Mouse (Mus musculus) forebrain, embryonic 13.5 days (tissue): ENCODE results near the gene Icam1. TPM values are rescaled to one million over a fixed set of nuclear protein-coding genes. Genes with fewer than 3 reads are reported as not detected.

Source experiments
- ATAC-seq: fragments of 200-750 bp; cut with Nextera tagmentation; 2 replicates; pipeline ENCODE4 v1.8.0; 2017
- H3K27ac ChIP-seq: fragments of 300-500 bp; sonication (generic); 2 replicates; pipeline ENCODE4 v1.5.1; 2015; ENCODE audit warnings: inconsistent platforms, mild to moderate bottlenecking, moderate library complexity
- H3K27me3 ChIP-seq: fragments of 300-500 bp; sonication (generic); 2 replicates; pipeline ENCODE4 v1.6.1; 2015; ENCODE audit warnings: mild to moderate bottlenecking, inconsistent platforms
- H3K36me3 ChIP-seq: fragments of 300-500 bp; sonication (generic); 2 replicates; pipeline ENCODE4 v1.6.1; 2015; ENCODE audit warnings: mild to moderate bottlenecking, inconsistent platforms; ENCODE audit not compliant: poor library complexity, severe bottlenecking
- H3K4me1 ChIP-seq: fragments of 300-500 bp; sonication (generic); 2 replicates; pipeline ENCODE4 v1.6.1; 2015; ENCODE audit warnings: inconsistent platforms
- H3K4me2 ChIP-seq: fragments of 300-500 bp; sonication (generic); 2 replicates; pipeline ENCODE4 v1.6.1; 2015; ENCODE audit warnings: inconsistent platforms, mild to moderate bottlenecking, moderate library complexity
- H3K4me3 ChIP-seq: fragments of 300-500 bp; sonication (generic); 2 replicates; pipeline ENCODE4 v1.5.1; 2015; ENCODE audit warnings: mild to moderate bottlenecking, inconsistent platforms
- H3K9ac ChIP-seq: fragments of 300-500 bp; sonication (generic); 2 replicates; pipeline ENCODE4 v1.6.1; 2015; ENCODE audit warnings: mild to moderate bottlenecking, inconsistent platforms
- H3K9me3 ChIP-seq: fragments of 300-500 bp; sonication (generic); replicated peaks from 2 replicates; pipeline ENCODE4 v1.6.1; 2016; ENCODE audit warnings: inconsistent platforms
- WGBS: fragments of 180-500 bp; shearing (Covaris S2); methylation state at CpG from one replicate; pipeline ENCODE4 v1.1.7; 2015; 5-methylcytosine and 5-hydroxymethylcytosine counted together
- microRNA counts: library from miRNA; unstranded; fragments of <30 nt; microRNA quantifications from one replicate; lab custom pipeline; 2016
- microRNA-seq: library from miRNA; unstranded; fragments of <30 nt; microRNA quantifications from one replicate; pipeline ENCODE4, GENCODE M21; 2016
- polyA plus RNA-seq: library from polyadenylated mRNA; unstranded; fragments of >200 nt; fragmentation: Nextera tagmentation; extraction: Ambion mirVana; gene quantifications from 2 replicates; pipeline ENCODE4 v1.2.1, GENCODE M21; 2015

The Icam1 gene
- polyA plus RNA-seq, 1 experiment from 2014 or later, result 2.8 TPM

DNA sequence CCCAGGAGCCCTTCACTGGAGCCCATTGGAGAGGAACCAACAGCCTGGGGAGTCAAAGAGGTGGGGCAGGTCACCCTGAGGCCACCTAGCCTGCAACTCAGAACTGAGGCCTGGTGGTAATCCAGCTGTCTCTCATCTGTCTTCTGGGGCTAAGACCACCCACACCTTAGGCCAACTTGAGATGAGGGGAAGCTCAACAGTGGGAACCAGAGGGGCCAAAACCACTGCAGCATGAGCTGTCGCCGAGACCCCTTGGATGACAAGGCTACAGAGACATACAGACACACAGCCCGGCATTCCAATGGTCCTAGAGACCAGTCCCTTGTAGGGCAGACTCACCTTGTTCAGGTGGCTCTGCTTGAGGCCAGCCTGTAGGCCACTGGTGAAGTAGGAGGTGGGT lies 59.8 kb downstream of the Icam1 start:
- peaks cover 67% of the 10 kb centered on the region for H3K36me3 ChIP-seq
- H3K4me1 ChIP-seq, result peaks cover 18% of the 10 kb centered on the region
- H3K9ac ChIP-seq, result no peak overlapping the region
- no peak for ATAC-seq
- no peak overlapping the region for H3K4me3 ChIP-seq
- H3K4me2 ChIP-seq, result no peak overlapping the region
- WGBS, result 90% methylated on average over 3 of the region's 3 CpGs
- H3K27me3 ChIP-seq, result no peaks in the 10 kb centered on the region
- no peak overlapping the region for H3K27ac ChIP-seq
- no peaks in the 10 kb centered on the region for H3K9me3 ChIP-seq

MicroRNA genes within 50 kb of the gene (microRNA counts, 519-probe panel; counts per million panel counts)
- 4,023 counts per million, percentile 78 among the panel's probes with 10 or more counts for microRNA mmu-miR-1900 (lab: Ali Mortazavi, UCI)

Small RNA genes lying within 50 kb of the gene (microRNA-seq; reads per million reads assigned to microRNA genes)
- gene Mir1900, result not detected
- gene Mir7082, result 2.4 reads per million

Other genes with a start within 250 kb of the Icam1 start
- gene Col5a3, start 200.9 kb upstream of the Icam1 start, polyA plus RNA-seq, result 0.11 and 0.15 TPM in 2 replicates
- gene Rdh8, start 197.5 kb upstream of the Icam1 start, polyA plus RNA-seq, result not detected in 2 replicates
- gene A230050P20Rik, start 147.3 kb upstream of the Icam1 start, polyA plus RNA-seq, result 1.1 and 1.2 TPM in 2 replicates
- gene Angptl6, start 136.3 kb upstream of the Icam1 start, polyA plus RNA-seq, result 8.5 and 11.1 TPM in 2 replicates
- gene Ppan, start 127.8 kb upstream of the Icam1 start, polyA plus RNA-seq, result 57.7 and 65.2 TPM in 2 replicates
- gene Eif3g, start 117.4 kb upstream of the Icam1 start, polyA plus RNA-seq, result 327 and 332 TPM in 2 replicates
- 92.4 and 103 TPM in 2 replicates for gene Dnmt1, start 56.1 kb upstream of the Icam1 start, polyA plus RNA-seq
- gene S1pr2, start 39.2 kb upstream of the Icam1 start, polyA plus RNA-seq, result 6.8 and 10.3 TPM in 2 replicates
- 115 and 124 TPM in 2 replicates for gene Mrpl4, start 13.2 kb upstream of the Icam1 start, polyA plus RNA-seq
- gene Icam4, start 13.4 kb downstream of the Icam1 start, polyA plus RNA-seq, result 0.17 and 0.37 TPM in 2 replicates
- gene Icam5, start 16.1 kb downstream of the Icam1 start, polyA plus RNA-seq, result 0.19 and 0.45 TPM in 2 replicates
- gene Zglp1, start 51.1 kb downstream of the Icam1 start, polyA plus RNA-seq, result 0.81 and 2.2 TPM in 2 replicates
- gene Gm49373, start 57.1 kb downstream of the Icam1 start, polyA plus RNA-seq, result 0.78 and 1.2 TPM in 2 replicates
- 46.0 and 51.9 TPM in 2 replicates for gene Fdx1l, start 57.6 kb downstream of the Icam1 start, polyA plus RNA-seq
- 1.5 and 2.1 TPM in 2 replicates for gene Gm38431, start 76.0 kb downstream of the Icam1 start, polyA plus RNA-seq
- gene Raver1, start 76.0 kb downstream of the Icam1 start, polyA plus RNA-seq, result 41.0 and 47.5 TPM in 2 replicates
- gene Tyk2, start 115.3 kb downstream of the Icam1 start, polyA plus RNA-seq, result 9.1 and 11.3 TPM in 2 replicates
- 229 and 232 TPM in 2 replicates for gene Cdc37, start 134.0 kb downstream of the Icam1 start, polyA plus RNA-seq
- gene Pde4a, start 149.7 kb downstream of the Icam1 start, polyA plus RNA-seq, result 15.7 TPM in 2 replicates
- gene Keap1, start 223.4 kb downstream of the Icam1 start, polyA plus RNA-seq, result 55.7 and 60.0 TPM in 2 replicates
- 0.37 and 0.55 TPM in 2 replicates for gene S1pr5, start 232.5 kb downstream of the Icam1 start, polyA plus RNA-seq
- gene Atg4d, start 249.3 kb downstream of the Icam1 start, polyA plus RNA-seq, result 60.2 and 60.3 TPM in 2 replicates